Mouse (Mus musculus) embryonic facial prominence, embryonic 10.5 days (tissue): Measurements from ENCODE around the gene Rbm4. TPM values are rescaled to one million over a fixed set of nuclear protein-coding genes. Genes with fewer than 3 reads are reported as not detected.

Experiments
- polyA plus RNA-seq: library from polyadenylated mRNA; unstranded; fragments of >200 nt; fragmentation: Nextera tagmentation; extraction: Ambion mirVana; gene quantifications from 2 replicates; pipeline ENCODE4 v1.2.1, GENCODE M21; 2016

The Rbm4 gene
- polyA plus RNA-seq, 1 experiment from 2014 or later = 99.5 TPM

Other genes starting within 250 kb of the Rbm4 start
- 6.8 TPM in 2 replicates for gene Lrfn4, start 178.2 kb downstream of the Rbm4 start, polyA plus RNA-seq
- 75.5 and 82.9 TPM in 2 replicates for gene Rce1, start 168.3 kb downstream of the Rbm4 start, polyA plus RNA-seq
- gene Gm960, start 95.2 kb downstream of the Rbm4 start, polyA plus RNA-seq = 2.0 and 2.6 TPM in 2 replicates
- 7.7 and 8.9 TPM in 2 replicates for gene Sptbn2, start 82.7 kb downstream of the Rbm4 start, polyA plus RNA-seq
- 102 and 114 TPM in 2 replicates for gene Rbm4b, start 37.4 kb downstream of the Rbm4 start, polyA plus RNA-seq
- 38.8 and 41.8 TPM in 2 replicates for gene Gm21992, start 17.7 kb upstream of the Rbm4 start, polyA plus RNA-seq
- 134 and 140 TPM in 2 replicates for gene Rbm14, start 17.7 kb upstream of the Rbm4 start, polyA plus RNA-seq
- gene Ccs, start 45.4 kb upstream of the Rbm4 start, polyA plus RNA-seq = 52.1 and 52.8 TPM in 2 replicates
- gene Ccdc87, start 45.5 kb upstream of the Rbm4 start, polyA plus RNA-seq = 0.06 and 0.11 TPM in 2 replicates
- 26.9 and 28.0 TPM in 2 replicates for gene Ctsf, start 61.2 kb upstream of the Rbm4 start, polyA plus RNA-seq
- 5.0 and 6.7 TPM in 2 replicates for gene Actn3, start 84.0 kb upstream of the Rbm4 start, polyA plus RNA-seq
- gene Zdhhc24, start 84.8 kb upstream of the Rbm4 start, polyA plus RNA-seq = 10.3 and 13.3 TPM in 2 replicates
- gene Bbs1, start 112.7 kb upstream of the Rbm4 start, polyA plus RNA-seq = 5.8 and 6.1 TPM in 2 replicates
- gene Dpp3, start 134.4 kb upstream of the Rbm4 start, polyA plus RNA-seq = 194 and 203 TPM in 2 replicates
- gene Peli3, start 149.2 kb upstream of the Rbm4 start, polyA plus RNA-seq = 2.6 and 3.1 TPM in 2 replicates
- 164 and 165 TPM in 2 replicates for gene Mrpl11, start 168.2 kb upstream of the Rbm4 start, polyA plus RNA-seq
- gene Npas4, start 196.4 kb upstream of the Rbm4 start, polyA plus RNA-seq = not detected in 2 replicates
- gene Slc29a2, start 230.0 kb upstream of the Rbm4 start, polyA plus RNA-seq = 7.1 and 8.5 TPM in 2 replicates
- gene B4gat1, start 244.9 kb upstream of the Rbm4 start, polyA plus RNA-seq = 34.7 and 36.1 TPM in 2 replicates
- 3.1 and 4.2 TPM in 2 replicates for gene AC124502.3, start 245.0 kb upstream of the Rbm4 start, polyA plus RNA-seq
- 72.6 and 82.4 TPM in 2 replicates for gene Brms1, start 247.5 kb upstream of the Rbm4 start, polyA plus RNA-seq